Mouse (Mus musculus) embryonic facial prominence, embryonic 14.5 days (tissue): ENCODE measurements around the gene Rdm1. TPM values are rescaled to one million over a fixed set of nuclear protein-coding genes. Genes with fewer than 3 reads are reported as not detected.
A peak's percentile ranks its signal among the peaks of the same experiment; 100 is the strongest.
"Not testable (repeated sequence)": the region's sequence is repeated elsewhere in the genome, so short reads cannot be mapped to it uniquely, and the experiment has no call there.

Experiments
- ATAC-seq: fragments of 200-750 bp; cut with Nextera tagmentation; 2 replicates; pipeline ENCODE4 v1.8.0; 2017; ENCODE audit warnings: low read depth, moderate number of reproducible peaks, moderate TSS enrichment
- DNase-seq: peaks from one replicate; pipeline ENCODE4 v3.0.0-alpha.2; 2015; ENCODE audit warnings: low spot score
- H3K27ac ChIP-seq: fragments of 300-500 bp; sonication (generic); replicated peaks from 2 replicates; pipeline ENCODE4 v1.5.1; 2014; ENCODE audit warnings: low read depth, mild to moderate bottlenecking, low read length, moderate library complexity
- H3K27me3 ChIP-seq: fragments of 300-500 bp; sonication (generic); replicated peaks from 2 replicates; pipeline ENCODE4 v1.6.1; 2014; ENCODE audit warnings: low read length; ENCODE audit not compliant: control insufficient read depth, insufficient read depth
- H3K36me3 ChIP-seq: fragments of 300-500 bp; sonication (generic); 2 replicates; pipeline ENCODE4 v1.6.1; 2014; ENCODE audit warnings: low read length, mixed read lengths; ENCODE audit not compliant: control insufficient read depth, insufficient read depth
- H3K4me1 ChIP-seq: fragments of 300-500 bp; sonication (generic); 2 replicates; pipeline ENCODE4 v1.6.1; 2014; ENCODE audit warnings: antibody characterized with exemption, low read length; ENCODE audit not compliant: control insufficient read depth, insufficient read depth
- H3K4me2 ChIP-seq: fragments of 300-500 bp; sonication (generic); 2 replicates; pipeline ENCODE4 v1.6.1; 2014; ENCODE audit warnings: low read depth, mild to moderate bottlenecking, low read length, moderate library complexity, mixed read lengths
- H3K4me3 ChIP-seq: fragments of 300-500 bp; sonication (generic); 2 replicates; pipeline ENCODE4 v1.5.1; 2014; ENCODE audit warnings: low read depth, mild to moderate bottlenecking, low read length
- H3K9ac ChIP-seq: fragments of 300-500 bp; sonication (generic); 2 replicates; pipeline ENCODE4 v1.6.1; 2014; ENCODE audit warnings: low read depth, mild to moderate bottlenecking, low read length, moderate library complexity, mixed read lengths
- H3K9me3 ChIP-seq: fragments of 300-500 bp; sonication (generic); 2 replicates; pipeline ENCODE4 v1.6.1; 2016; ENCODE audit warnings: low read length; ENCODE audit not compliant: control insufficient read depth
- WGBS: fragments of 180-500 bp; shearing (Covaris S2); extraction: QIAGEN DNeasy Blood & Tissue Kit; methylation state at CpG from one replicate; pipeline ENCODE4 v1.1.7; 2014; 5-methylcytosine and 5-hydroxymethylcytosine counted together
- polyA plus RNA-seq: library from polyadenylated mRNA; unstranded; fragments of >200 nt; fragmentation: Nextera tagmentation; extraction: Ambion mirVana; gene quantifications from 2 replicates; pipeline ENCODE4 v1.2.1, GENCODE M21; 2014

Gene Rdm1
- polyA plus RNA-seq, 1 experiment from 2014 or later = 34.9 TPM

DNA sequence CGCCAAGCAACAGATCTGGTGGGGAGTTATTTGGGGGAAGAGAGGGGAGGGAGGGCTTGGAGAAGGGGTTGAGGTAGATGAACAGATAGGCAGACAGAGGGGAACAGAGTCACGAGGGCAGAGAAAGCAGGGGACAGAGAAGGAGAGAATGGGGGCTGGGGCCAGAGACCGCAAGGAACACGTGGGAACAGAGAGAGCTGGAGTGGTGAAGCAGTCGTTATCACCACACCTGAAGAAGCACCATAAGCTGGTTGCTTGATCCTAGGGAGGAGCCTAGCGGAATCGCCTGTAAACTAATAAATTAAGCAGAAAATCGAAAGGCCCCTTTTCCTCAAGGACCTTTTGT, 373 bp upstream of the Rdm1 start:
- peak overlapping the region; percentile 97 for H3K27ac ChIP-seq
- H3K4me1 ChIP-seq = peaks cover 5% of the 10 kb centered on the region; the same call in 1 of the 2 replicates
- peak overlapping the region; percentile 81 for H3K4me2 ChIP-seq
- ATAC-seq (peak; percentile 8; the same call in 1 of the 2 replicates), DNase-seq (no peak)
- WGBS = 3% methylated on average over 8 of the region's 8 CpGs
- H3K36me3 ChIP-seq = no peaks in the 10 kb centered on the region
- peak overlapping the region; percentile 55 for H3K9ac ChIP-seq
- H3K9me3 ChIP-seq = no peaks in the 10 kb centered on the region
- H3K27me3 ChIP-seq = no peaks in the 10 kb centered on the region
- H3K4me3 ChIP-seq = peak overlapping the region; percentile 47

DNA sequence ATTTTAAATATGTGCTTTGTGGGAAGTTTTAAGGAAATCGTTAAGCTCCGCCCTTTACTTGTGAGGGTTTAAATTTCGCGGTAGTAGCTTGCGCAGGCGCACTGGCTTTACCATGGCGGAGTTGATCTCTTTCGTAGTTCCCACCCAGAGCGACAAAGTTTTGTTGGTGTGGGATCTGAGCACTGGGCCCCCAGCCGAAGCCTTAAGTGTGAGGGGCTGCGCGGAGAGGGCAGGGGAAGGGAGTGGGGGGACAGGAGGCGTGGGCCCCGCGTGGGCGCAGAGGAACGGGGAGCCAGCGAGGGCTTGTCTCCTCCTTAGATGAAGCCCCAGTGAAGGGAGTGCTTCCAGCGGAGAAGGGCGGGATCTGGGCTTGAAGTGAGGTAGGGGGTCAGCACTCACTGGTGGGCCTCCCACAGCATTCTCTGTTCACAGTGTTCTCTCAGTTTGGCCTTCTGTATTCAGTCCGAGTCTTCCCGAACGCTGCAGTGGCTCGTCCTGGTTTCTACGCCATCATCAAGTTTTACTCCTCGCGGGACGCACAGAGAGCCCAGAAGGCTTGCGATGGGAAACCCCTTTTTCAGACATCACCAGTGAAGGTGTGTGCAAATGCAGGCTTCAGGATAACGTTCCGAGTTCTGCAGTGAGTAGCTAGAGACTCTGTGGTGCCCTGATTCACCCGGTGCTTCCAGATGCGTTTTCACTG, 1.0 kb downstream of the Rdm1 start:
- Histone ChIP-seq H3K4me3 (peak overlapping the region; percentile 47), H3K27ac (peak overlapping the region; percentile 97), H3K4me1 (peaks cover 5% of the 10 kb centered on the region; the same call in 1 of the 2 replicates), H3K4me2 (peak overlapping the region; percentile 81), H3K9ac (peak overlapping the region; percentile 74), H3K9me3 (no peaks in the 10 kb centered on the region), H3K36me3 (no peaks in the 10 kb centered on the region), H3K27me3 (no peaks in the 10 kb centered on the region)
- peak; percentile 42 for ATAC-seq
- peak; percentile 97 for DNase-seq
- under 1% methylated on average over 31 of the region's 33 CpGs for WGBS

DNA sequence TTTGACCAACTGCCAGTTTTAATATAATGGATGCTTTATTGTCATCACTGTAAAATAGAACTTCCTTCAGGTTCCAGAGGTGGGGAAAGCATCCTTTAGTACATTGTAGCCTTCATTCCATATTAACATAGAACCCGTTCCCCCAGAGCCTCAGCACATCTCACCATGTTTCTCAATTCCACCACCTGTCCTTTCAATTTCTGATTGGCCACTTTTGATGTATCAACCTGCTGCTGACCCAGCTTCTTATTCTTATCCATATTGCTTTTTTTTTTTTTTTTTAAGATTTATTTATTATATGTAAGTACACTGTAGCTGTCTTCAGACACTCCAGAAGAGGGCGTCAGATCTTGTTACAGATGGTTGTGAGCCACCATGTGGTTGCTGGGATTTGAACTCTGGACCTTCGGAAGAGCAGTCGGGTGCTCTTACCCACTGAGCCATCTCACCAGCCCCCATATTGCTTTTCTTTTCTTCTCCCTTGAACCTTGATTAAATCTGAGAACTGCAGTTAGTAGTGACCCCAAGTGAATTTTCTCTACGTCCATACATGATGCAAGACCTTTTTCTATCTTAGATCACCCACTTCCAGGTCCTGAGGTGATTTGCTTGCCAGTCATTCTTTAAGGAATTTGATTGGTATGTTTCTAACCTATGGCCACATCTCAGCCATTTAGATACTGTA, 1.9 kb downstream of the Rdm1 start:
- Histone ChIP-seq H3K27ac (peak overlapping the region; percentile 97; the same call in 1 of the 2 replicates), H3K9ac (peak overlapping the region; percentile 74; the same call in 1 of the 2 replicates), H3K4me2 (peak overlapping the region; percentile 81), H3K4me3 (peak overlapping the region; percentile 47)
- 67% methylated on average over 4 of the region's 5 CpGs for WGBS
- ATAC-seq, DNase-seq, H3K9me3 ChIP-seq, H3K4me1 ChIP-seq, H3K27me3 ChIP-seq, H3K36me3 ChIP-seq: not testable (repeated sequence)

DNA sequence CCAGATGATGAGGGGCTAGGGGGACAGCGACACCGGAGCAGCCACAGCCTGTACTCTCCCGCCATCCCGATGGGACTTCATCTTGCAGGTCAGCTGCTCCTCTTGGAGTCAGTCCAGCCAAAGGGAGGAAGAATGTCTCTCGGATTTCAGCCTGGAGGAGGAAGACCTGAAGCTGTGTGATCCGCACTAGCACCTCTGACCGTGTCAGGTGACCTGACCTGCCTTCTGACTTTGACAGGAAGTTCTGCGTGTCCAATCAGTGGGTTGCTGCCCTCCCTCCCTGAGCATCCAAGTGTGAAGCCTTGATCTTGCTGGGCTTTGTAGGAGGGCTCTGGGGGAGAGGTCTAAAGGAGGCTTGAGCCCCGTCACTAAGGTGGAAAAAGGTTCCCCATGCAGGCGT, 8.7 kb downstream of the Rdm1 start:
- Histone ChIP-seq H3K4me2 (no peak overlapping the region), H3K9ac (no peak overlapping the region), H3K36me3 (peaks cover 26% of the 10 kb centered on the region; the same call in 1 of the 2 replicates), H3K27ac (no peak overlapping the region), H3K27me3 (no peaks in the 10 kb centered on the region), H3K4me3 (no peak overlapping the region), H3K4me1 (no peaks in the 10 kb centered on the region), H3K9me3 (no peaks in the 10 kb centered on the region)
- DNase-seq (no peak), ATAC-seq (no peak)
- WGBS = 70% methylated on average over 10 of the region's 10 CpGs

DNA sequence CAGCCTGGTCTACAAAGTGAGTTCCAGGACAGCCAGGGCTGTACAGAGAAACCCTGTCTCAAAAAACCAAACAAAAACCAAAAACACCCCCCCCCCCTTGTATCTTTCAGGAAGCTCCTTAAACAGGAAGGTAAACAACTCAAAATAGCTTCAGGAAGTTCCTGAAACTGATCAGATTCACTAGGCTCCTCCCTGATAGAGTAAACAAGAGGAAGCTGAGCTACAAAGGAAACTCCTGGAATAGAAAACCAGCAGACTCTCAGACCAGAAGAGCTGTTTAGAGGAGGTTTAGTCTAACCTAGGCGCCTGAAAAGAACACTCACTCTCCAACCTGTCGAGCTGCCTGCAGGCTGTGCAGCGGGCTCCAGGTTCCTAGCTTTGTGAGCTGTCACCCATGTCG, 12.8 kb downstream of the Rdm1 start:
- H3K27me3 ChIP-seq = no peaks in the 10 kb centered on the region
- no peaks in the 10 kb centered on the region for H3K9me3 ChIP-seq
- H3K4me2 ChIP-seq = no peak overlapping the region
- no peak overlapping the region for H3K4me3 ChIP-seq
- 98% methylated on average over 4 of the region's 4 CpGs for WGBS
- ATAC-seq = no peak
- no peak overlapping the region for H3K9ac ChIP-seq
- H3K27ac ChIP-seq = no peak overlapping the region
- 0 out of 2 replicates have a peak, but pooled peaks cover 16% of the 10 kb centered on the region for H3K36me3 ChIP-seq
- DNase-seq = no peak
- no peaks in the 10 kb centered on the region for H3K4me1 ChIP-seq

DNA sequence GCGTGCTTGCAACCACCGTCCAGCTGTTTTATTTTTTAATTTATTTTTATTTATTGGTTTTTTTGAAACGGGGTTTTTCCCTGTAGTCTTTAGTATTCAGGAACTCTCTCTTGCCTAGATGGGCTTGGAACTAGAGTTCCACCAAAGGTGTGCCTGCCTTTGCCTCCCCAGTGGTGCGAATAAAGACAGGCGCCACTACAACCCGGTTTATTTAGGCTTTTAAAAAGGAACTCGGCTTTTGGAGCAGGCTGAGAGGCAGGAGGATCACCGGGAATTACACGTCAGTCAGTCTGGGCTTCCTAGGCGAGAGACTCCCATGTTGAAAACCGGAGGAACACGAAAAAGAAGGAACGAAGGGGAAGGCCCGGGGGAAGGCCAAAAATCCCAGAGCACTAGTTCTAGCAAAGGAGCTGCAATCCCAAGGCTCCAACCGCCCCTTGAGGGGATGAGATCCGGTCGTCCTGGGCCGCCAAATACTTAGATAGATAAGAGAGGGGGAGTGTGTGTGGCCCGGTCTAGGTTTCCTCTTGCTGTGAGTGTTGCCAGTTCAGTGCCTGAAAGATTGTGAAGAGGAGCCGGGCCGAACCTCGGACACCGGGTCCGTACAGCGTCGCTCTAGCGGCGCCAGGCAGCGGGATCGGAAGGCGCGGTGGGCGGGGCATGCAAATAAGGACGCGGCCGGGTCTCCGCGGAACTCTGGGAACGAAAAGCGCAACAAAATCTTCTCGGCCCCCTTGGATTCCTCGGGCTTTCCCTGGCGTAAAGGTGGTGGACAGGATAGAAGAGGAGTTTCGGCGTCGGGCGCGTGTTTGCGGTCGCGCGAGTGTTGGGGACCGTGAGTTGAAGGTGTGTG, 14.1 kb downstream of the Rdm1 start:
- H3K4me3 ChIP-seq = peak overlapping the region; percentile 33
- ATAC-seq = peak; percentile 61
- not testable (repeated sequence) for H3K4me1 ChIP-seq, H3K36me3 ChIP-seq, H3K27me3 ChIP-seq, H3K9me3 ChIP-seq
- 6% methylated on average over 44 of the region's 53 CpGs for WGBS
- peak; percentile 80 for DNase-seq
- H3K4me2 ChIP-seq = peak overlapping the region; percentile 49
- H3K9ac ChIP-seq = peak overlapping the region; percentile 22
- H3K27ac ChIP-seq = peak overlapping the region; percentile 71

DNA sequence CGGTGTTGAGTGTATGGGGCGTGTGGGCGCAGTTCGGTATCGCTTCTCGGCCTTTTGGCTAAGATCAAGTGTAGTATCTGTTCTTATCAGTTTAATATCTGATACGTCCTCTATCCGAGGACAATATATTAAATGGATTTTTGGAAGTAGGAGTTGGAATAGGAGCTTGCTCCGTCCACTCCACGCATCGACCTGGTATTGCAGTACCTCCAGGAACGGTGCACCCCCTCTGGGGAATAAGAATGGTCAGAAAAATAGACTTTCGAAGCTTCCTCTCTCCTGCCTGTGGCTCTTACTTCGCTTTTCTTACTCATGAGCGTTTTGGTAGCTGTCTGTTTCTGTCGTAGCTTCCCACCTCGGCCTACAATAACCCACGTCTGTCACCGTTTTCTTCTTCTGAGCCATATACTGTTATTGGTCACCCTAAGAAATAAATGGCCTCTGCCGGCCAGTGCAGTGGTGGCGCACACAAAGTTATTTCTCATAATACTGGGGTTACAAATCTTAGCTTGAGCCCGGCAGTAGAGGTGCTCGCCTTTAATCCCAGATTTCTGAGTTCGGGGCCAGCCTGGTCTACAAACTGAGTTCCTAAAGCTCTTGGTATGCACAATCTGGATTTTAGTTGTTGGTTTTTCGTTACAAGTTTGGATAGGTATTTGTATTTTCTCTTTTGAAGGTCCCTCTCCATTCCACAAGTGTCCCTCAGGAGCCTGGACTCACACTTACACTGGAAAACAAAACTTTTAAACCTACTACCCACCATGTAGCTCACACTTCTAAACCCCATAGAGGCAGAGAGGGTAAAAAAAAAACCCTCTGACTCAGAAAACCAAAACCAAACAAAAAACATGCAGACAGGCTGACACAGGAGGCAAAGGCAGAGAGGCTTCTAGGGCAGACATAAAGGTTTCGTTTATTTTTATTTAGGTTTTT, 15.0 kb downstream of the Rdm1 start:
- not testable (repeated sequence) for H3K9me3 ChIP-seq, H3K4me3 ChIP-seq, H3K36me3 ChIP-seq, H3K4me1 ChIP-seq, H3K27me3 ChIP-seq
- DNase-seq (peak; percentile 91), ATAC-seq (peak; percentile 86)
- peak overlapping the region; percentile 49 for H3K4me2 ChIP-seq
- 5% methylated on average over 13 of the region's 26 CpGs for WGBS
- 0 out of 2 replicates have a peak overlapping the region, but pooled peaks have one; percentile 22 for H3K9ac ChIP-seq
- peak overlapping the region; percentile 71 for H3K27ac ChIP-seq

DNA sequence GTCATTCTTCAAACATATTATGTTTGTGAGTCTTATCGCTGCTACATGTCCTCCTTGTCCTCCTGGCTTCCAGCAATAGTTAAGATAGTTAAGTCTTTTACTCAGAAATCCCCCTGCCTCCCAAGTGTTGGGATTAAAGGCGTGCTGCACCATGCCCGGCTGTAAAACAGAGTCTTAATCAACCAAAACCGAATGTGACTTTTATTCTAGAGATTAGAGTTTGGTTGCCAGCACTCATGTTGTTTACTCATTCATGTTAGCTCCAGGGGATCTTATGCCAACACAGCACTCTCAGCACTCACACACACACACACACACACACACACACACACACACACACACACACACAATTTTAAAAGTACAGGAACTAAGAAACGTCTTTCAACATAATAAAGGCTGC, 15.9 kb downstream of the Rdm1 start:
- H3K27ac ChIP-seq = peak overlapping the region; percentile 23; the same call in 1 of the 2 replicates
- DNase-seq (no peak), ATAC-seq (no peak)
- H3K4me3 ChIP-seq = no peak overlapping the region
- no peaks in the 10 kb centered on the region for H3K9me3 ChIP-seq
- H3K4me1 ChIP-seq = no peaks in the 10 kb centered on the region
- 44% methylated on average over 5 of the region's 5 CpGs for WGBS
- H3K9ac ChIP-seq = no peak overlapping the region
- H3K4me2 ChIP-seq = no peak overlapping the region
- no peaks in the 10 kb centered on the region for H3K36me3 ChIP-seq
- no peaks in the 10 kb centered on the region for H3K27me3 ChIP-seq
